Mouse (Mus musculus) liver, embryonic 15.5 days (tissue): ENCODE measurements around the gene Med9. TPM values are rescaled to one million over a fixed set of nuclear protein-coding genes. Genes with fewer than 3 reads are reported as not detected.

Experiments used
- ATAC-seq: fragments of 200-750 bp; cut with Nextera tagmentation; 2 replicates; pipeline ENCODE4 v1.8.0; 2017; ENCODE audit warnings: moderate number of reproducible peaks, mild to moderate bottlenecking, moderate library complexity; ENCODE audit not compliant: insufficient read depth
- H3K27ac ChIP-seq: fragments of 300-500 bp; sonication (generic); replicated peaks from 2 replicates; pipeline ENCODE4 v1.5.1; 2015; ENCODE audit warnings: mild to moderate bottlenecking, inconsistent platforms
- H3K27me3 ChIP-seq: fragments of 300-500 bp; sonication (generic); 2 replicates; pipeline ENCODE4 v1.6.1; 2015; ENCODE audit warnings: mild to moderate bottlenecking, inconsistent platforms
- H3K36me3 ChIP-seq: fragments of 300-500 bp; sonication (generic); replicated peaks from 2 replicates; pipeline ENCODE4 v1.6.1; 2015; ENCODE audit warnings: moderate library complexity, mild to moderate bottlenecking, inconsistent platforms
- H3K4me1 ChIP-seq: fragments of 300-500 bp; sonication (generic); replicated peaks from 2 replicates; pipeline ENCODE4 v1.6.1; 2015; ENCODE audit warnings: inconsistent platforms
- H3K4me2 ChIP-seq: fragments of 300-500 bp; sonication (generic); 2 replicates; pipeline ENCODE4 v1.6.1; 2015; ENCODE audit warnings: moderate library complexity, mild to moderate bottlenecking, inconsistent platforms
- H3K4me3 ChIP-seq: fragments of 300-500 bp; sonication (generic); replicated peaks from 2 replicates; pipeline ENCODE4 v1.5.1; 2015; ENCODE audit warnings: mild to moderate bottlenecking, inconsistent platforms
- H3K9ac ChIP-seq: fragments of 300-500 bp; sonication (generic); 2 replicates; pipeline ENCODE4 v1.6.1; 2015; ENCODE audit warnings: moderate library complexity, mild to moderate bottlenecking, inconsistent platforms
- H3K9me3 ChIP-seq: fragments of 300-500 bp; sonication (generic); replicated peaks from 2 replicates; pipeline ENCODE4 v1.6.1; 2016; ENCODE audit warnings: inconsistent platforms
- WGBS: fragments of 180-500 bp; shearing (Covaris S2); methylation state at CpG from one replicate; pipeline ENCODE4 v1.1.7; 2015; ENCODE audit warnings: mixed read lengths; ENCODE audit not compliant: insufficient replicate concordance; 5-methylcytosine and 5-hydroxymethylcytosine counted together
- polyA plus RNA-seq: library from polyadenylated mRNA; unstranded; fragments of >200 nt; fragmentation: Nextera tagmentation; extraction: Ambion mirVana; gene quantifications from 2 replicates; pipeline ENCODE4 v1.2.1, GENCODE M21; 2015

Gene Med9
- polyA plus RNA-seq, 1 experiment from 2014 or later = 19.6 TPM

GRCm38 (mm10) chr11:59964818-59965217, 16.8 kb downstream of the Med9 start, which contains the start of gene Rasd1:
Gene Rasd1 (minus strand): TSS chr11:59964944.
- peaks cover 21% of the 10 kb centered on the region for H3K36me3 ChIP-seq
- peak within 1 kb of the TSS; percentile 54 for H3K4me3 ChIP-seq
- under 1% methylated on average over 28 of the region's 28 CpGs for WGBS
- H3K27me3 ChIP-seq = peaks cover 38% of the 10 kb centered on the region
- H3K4me2 ChIP-seq = peak within 1 kb of the TSS; percentile 86
- H3K9ac ChIP-seq = peak within 1 kb of the TSS; percentile 23
- H3K4me1 ChIP-seq = peaks cover 30% of the 10 kb centered on the region
- no peak within 1 kb of the TSS for H3K27ac ChIP-seq
- no peaks in the 10 kb centered on the region for H3K9me3 ChIP-seq
- peak; percentile 87 for ATAC-seq

DNA sequence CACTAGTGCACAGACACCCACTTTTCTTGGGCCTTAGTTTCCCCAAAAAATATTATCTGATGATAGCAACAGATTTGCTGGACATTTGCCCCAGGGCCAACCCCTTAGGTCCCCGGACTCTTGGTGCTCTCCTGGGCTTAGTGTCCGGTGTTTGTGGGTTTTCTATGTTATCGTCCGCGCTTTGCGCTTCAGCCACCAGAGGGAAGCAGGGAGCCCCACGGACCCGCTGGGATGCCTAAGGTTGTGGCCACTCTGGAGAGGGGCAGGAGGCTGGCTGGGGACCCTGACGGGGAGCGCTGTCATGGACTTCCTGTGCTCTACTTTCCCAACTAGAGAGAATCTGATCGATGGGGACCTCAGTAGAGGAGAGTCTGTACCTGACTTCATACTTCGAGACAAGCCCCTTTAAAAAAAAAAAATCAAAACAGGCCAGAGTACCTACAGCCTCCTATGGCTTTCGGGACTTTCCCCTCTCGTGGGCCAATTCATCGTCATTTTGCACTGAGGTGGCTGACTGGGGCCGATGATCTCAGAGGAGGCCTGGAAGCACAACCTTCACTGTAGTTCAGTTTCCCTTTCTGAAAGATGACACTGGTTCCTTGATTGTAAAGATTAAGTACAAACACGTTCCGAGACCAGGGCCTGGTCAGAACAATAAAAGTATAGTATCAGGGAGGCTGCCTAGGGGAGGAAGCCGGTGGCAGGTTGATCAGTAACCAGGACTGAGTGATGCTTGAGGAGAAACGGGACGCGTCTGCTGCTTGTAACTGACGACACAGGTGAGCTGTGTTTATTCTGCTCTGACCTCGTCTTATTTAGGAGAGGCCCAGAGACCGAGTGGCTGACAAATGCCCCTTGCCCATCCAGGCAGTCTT, 17.5 kb downstream of the Med9 start:
- peak overlapping the region; percentile 86 for H3K4me2 ChIP-seq
- H3K27ac ChIP-seq = no peak overlapping the region
- peak overlapping the region; percentile 54 for H3K4me3 ChIP-seq
- peak overlapping the region; percentile 23; the same call in 1 of the 2 replicates for H3K9ac ChIP-seq
- peak; percentile 73 for ATAC-seq
- peaks cover 38% of the 10 kb centered on the region for H3K27me3 ChIP-seq
- peaks cover 18% of the 10 kb centered on the region for H3K36me3 ChIP-seq
- 23% methylated on average over 25 of the region's 25 CpGs for WGBS
- no peaks in the 10 kb centered on the region for H3K9me3 ChIP-seq
- H3K4me1 ChIP-seq = peaks cover 28% of the 10 kb centered on the region

DNA sequence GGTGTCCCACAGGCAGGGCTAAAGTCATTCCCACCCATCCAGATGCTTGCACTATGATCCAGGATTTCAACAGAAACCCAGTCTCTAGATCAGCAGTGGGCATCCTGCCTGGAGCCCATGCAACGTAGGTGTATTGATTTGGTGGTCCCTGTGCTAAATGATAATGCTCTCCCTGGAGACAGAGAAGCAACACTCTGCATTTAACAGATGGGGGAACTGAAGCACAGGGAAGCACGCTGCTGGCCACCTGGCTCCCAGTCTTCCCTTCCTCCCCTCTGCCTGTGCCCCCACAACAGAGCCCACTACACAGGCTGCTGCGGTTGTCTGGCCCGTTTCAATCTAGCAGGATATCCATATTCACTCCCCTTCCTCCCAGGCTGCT, 18.1 kb downstream of the Med9 start:
- ATAC-seq = no peak
- Histone ChIP-seq H3K27ac (no peak overlapping the region), H3K4me2 (no peak overlapping the region), H3K27me3 (peaks cover 38% of the 10 kb centered on the region), H3K4me3 (no peak overlapping the region), H3K9me3 (no peaks in the 10 kb centered on the region), H3K9ac (no peak overlapping the region), H3K4me1 (peaks cover 27% of the 10 kb centered on the region), H3K36me3 (peaks cover 12% of the 10 kb centered on the region)
- WGBS = 27% methylated on average over 4 of the region's 4 CpGs

GRCm38 (mm10) chr11:59967765-59968164, 19.8 kb downstream of the Med9 start:
- H3K4me3 ChIP-seq = no peak overlapping the region
- no peaks in the 10 kb centered on the region for H3K9me3 ChIP-seq
- peaks cover 32% of the 10 kb centered on the region for H3K27me3 ChIP-seq
- 68% methylated on average over 1 of the region's 1 CpGs for WGBS
- H3K4me2 ChIP-seq = no peak overlapping the region
- no peak for ATAC-seq
- H3K36me3 ChIP-seq = 0 out of 2 replicates have a peak, but pooled peaks cover 2% of the 10 kb centered on the region
- H3K9ac ChIP-seq = no peak overlapping the region
- no peak overlapping the region for H3K27ac ChIP-seq
- peaks cover 27% of the 10 kb centered on the region for H3K4me1 ChIP-seq

DNA sequence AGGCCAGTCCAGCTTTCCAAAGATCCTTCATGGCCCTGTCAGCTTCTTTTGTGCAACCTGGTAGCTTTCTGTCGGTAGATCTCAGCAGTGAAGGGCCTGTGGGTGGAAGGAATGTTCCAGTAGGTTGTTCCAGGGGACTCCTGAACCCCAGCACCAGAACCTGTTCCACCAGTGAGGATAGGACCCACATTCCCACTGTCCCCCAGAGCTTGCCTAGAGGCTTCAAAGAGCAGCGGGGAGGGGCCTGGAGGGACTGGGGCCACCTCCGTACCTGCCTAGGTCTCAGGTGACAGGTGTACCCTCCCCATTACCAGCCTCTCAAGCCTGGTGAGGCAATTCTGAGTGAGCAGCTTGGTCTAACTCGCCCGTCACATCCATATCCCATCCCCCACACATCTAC, 22.8 kb downstream of the Med9 start:
- Histone ChIP-seq H3K36me3 (no peaks in the 10 kb centered on the region), H3K4me3 (no peak overlapping the region), H3K9me3 (no peaks in the 10 kb centered on the region), H3K4me1 (peaks cover 2% of the 10 kb centered on the region; the same call in 1 of the 2 replicates), H3K4me2 (no peak overlapping the region), H3K27me3 (peaks cover 7% of the 10 kb centered on the region; the same call in 1 of the 2 replicates), H3K9ac (no peak overlapping the region), H3K27ac (no peak overlapping the region)
- no peak for ATAC-seq
- 60% methylated on average over 5 of the region's 5 CpGs for WGBS

GRCm38 (mm10) chr11:59971691-59972090, 23.7 kb downstream of the Med9 start:
- 60% methylated on average over 2 of the region's 2 CpGs for WGBS
- ATAC-seq = no peak
- no peaks in the 10 kb centered on the region for H3K36me3 ChIP-seq

DNA sequence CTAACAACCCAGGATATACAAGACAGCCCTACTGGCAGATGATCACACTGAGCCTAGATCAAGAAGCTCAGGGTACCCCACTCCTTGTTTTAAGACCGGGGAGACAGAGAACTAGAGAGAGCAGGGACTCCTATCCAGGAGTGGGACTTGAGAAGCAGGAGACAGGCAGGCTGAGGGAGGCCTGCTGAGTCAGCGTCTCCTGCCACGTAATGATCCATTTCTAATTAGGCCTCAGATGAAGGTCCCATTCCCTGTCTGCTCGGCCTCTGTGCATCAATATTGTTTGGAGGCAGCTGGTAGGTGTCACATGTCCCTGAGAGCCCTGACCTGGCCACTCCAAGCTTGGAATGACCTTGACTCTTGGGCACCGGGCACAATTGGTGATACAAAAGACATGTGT, 25.4 kb downstream of the Med9 start:
- H3K27ac ChIP-seq = no peak overlapping the region
- no peaks in the 10 kb centered on the region for H3K9me3 ChIP-seq
- no peak for ATAC-seq
- H3K36me3 ChIP-seq = no peaks in the 10 kb centered on the region
- no peak overlapping the region for H3K4me2 ChIP-seq
- no peak overlapping the region for H3K9ac ChIP-seq
- 61% methylated on average over 5 of the region's 5 CpGs for WGBS
- no peak overlapping the region for H3K4me3 ChIP-seq
- no peaks in the 10 kb centered on the region for H3K27me3 ChIP-seq
- H3K4me1 ChIP-seq = no peaks in the 10 kb centered on the region

More at GRCm38 (mm10) chr11:59971691-59972090, 23.7 kb downstream of the Med9 start:
- no peak overlapping the region for H3K4me2 ChIP-seq
- no peaks in the 10 kb centered on the region for H3K4me1 ChIP-seq
- no peak overlapping the region for H3K9ac ChIP-seq
- no peaks in the 10 kb centered on the region for H3K9me3 ChIP-seq
- H3K27ac ChIP-seq = no peak overlapping the region
- H3K27me3 ChIP-seq = no peaks in the 10 kb centered on the region
- no peak overlapping the region for H3K4me3 ChIP-seq

DNA sequence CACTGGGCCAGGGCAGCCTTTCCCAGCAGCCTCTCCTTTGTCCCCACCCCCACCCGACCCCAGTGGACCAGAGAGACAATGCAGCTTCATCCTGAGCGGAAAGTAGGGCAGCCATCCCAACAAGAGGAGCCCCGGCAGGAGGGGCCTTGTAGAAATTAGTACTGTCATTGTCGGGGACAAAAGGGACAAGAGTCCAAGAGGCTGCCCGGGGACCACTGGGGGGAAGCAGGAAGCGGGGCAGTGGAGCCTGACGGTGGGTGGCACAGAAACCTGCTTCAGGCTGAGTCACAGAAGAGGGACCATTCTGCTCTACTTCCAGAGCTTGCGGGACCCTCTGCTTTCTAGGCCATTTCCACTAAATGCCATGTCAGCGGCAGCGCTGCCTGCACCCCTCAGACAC, 27.2 kb downstream of the Med9 start:
- no peak for ATAC-seq
- Histone ChIP-seq H3K27me3 (no peaks in the 10 kb centered on the region), H3K4me2 (no peak overlapping the region), H3K4me3 (no peak overlapping the region), H3K9ac (no peak overlapping the region), H3K36me3 (no peaks in the 10 kb centered on the region), H3K27ac (no peak overlapping the region), H3K9me3 (no peaks in the 10 kb centered on the region), H3K4me1 (no peaks in the 10 kb centered on the region)
- WGBS = 58% methylated on average over 10 of the region's 10 CpGs

- H3K36me3 ChIP-seq = no peaks in the 10 kb centered on the region
- H3K9ac ChIP-seq = no peak overlapping the region
- no peak overlapping the region for H3K4me2 ChIP-seq
- no peaks in the 10 kb centered on the region for H3K4me1 ChIP-seq
- no peaks in the 10 kb centered on the region for H3K27me3 ChIP-seq
- no peaks in the 10 kb centered on the region for H3K9me3 ChIP-seq
- 67% methylated on average over 5 of the region's 5 CpGs for WGBS
- H3K27ac ChIP-seq = no peak overlapping the region
- no peak overlapping the region for H3K4me3 ChIP-seq
- no peak for ATAC-seq
These were observed 29.8 kb downstream of the Med9 start for GRCm38 (mm10) chr11:59977831-59978230.

- WGBS = 64% methylated on average over 1 of the region's 1 CpGs
- Histone ChIP-seq H3K4me3 (no peak overlapping the region), H3K9ac (no peak overlapping the region), H3K4me1 (no peaks in the 10 kb centered on the region), H3K36me3 (no peaks in the 10 kb centered on the region), H3K27me3 (no peaks in the 10 kb centered on the region), H3K4me2 (no peak overlapping the region), H3K27ac (no peak overlapping the region), H3K9me3 (no peaks in the 10 kb centered on the region)
- ATAC-seq = no peak
These were observed 41.4 kb downstream of the Med9 start for GRCm38 (mm10) chr11:59989406-59989805.

- no peak overlapping the region for H3K4me3 ChIP-seq
- H3K27me3 ChIP-seq = no peaks in the 10 kb centered on the region
- WGBS = 33% methylated on average over 8 of the region's 8 CpGs
- no peak overlapping the region for H3K27ac ChIP-seq
- no peaks in the 10 kb centered on the region for H3K4me1 ChIP-seq
- no peaks in the 10 kb centered on the region for H3K36me3 ChIP-seq
- H3K4me2 ChIP-seq = no peak overlapping the region
- H3K9me3 ChIP-seq = no peaks in the 10 kb centered on the region
- H3K9ac ChIP-seq = no peak overlapping the region
- no peak for ATAC-seq
These were observed 43.4 kb downstream of the Med9 start for GRCm38 (mm10) chr11:59991365-59991764.
